In genomic region chr2:34262046-34262445, GRCm38 (mm10) we compare ENCODE assay signal across 14 mouse cellular contexts.
"Had no signal": no experiment of that assay in that cellular context is flagged by ENCODE, and none has a peak within 500 bp of the region (broad histone marks: within the 10 kb centered on the region; RNA-seq: fewer than 3 reads in every experiment).

No protein-coding gene starts in this region.

- DNase-seq: kidney, postnatal 14 days; kidney, postnatal 4 days; left cerebral cortex, postnatal 4 days; liver, postnatal 0 days; lung, embryonic 14.5 days; thymus, adult 18-20 months; thymus, postnatal 36 days had no signal

- H3K4me3 ChIP-seq: limb, embryonic 12.5 days; limb, embryonic 15.5 days; midbrain, embryonic 13.5 days had no signal

- H3K27me3 ChIP-seq: limb, embryonic 15.5 days; midbrain, embryonic 13.5 days had no signal

- H3K27ac ChIP-seq: limb, embryonic 12.5 days; limb, embryonic 15.5 days; liver, embryonic 14.5 days; macrophage had no signal

- H3K4me2 ChIP-seq: limb, embryonic 12.5 days; limb, embryonic 15.5 days; liver, embryonic 11.5 days; lung, embryonic 14.5 days; midbrain, embryonic 13.5 days had no signal

- H3K4me1 ChIP-seq: limb, embryonic 12.5 days; limb, embryonic 15.5 days had no signal

- H3K36me3 ChIP-seq: limb, embryonic 12.5 days; limb, embryonic 15.5 days; midbrain, embryonic 13.5 days had no signal

- H3K9me3 ChIP-seq: limb, embryonic 12.5 days; limb, embryonic 15.5 days; midbrain, embryonic 13.5 days had no signal

- ATAC-seq: liver, postnatal 0 days; lung, postnatal 0 days; midbrain, embryonic 13.5 days had no signal

- H3K9ac ChIP-seq: limb, embryonic 12.5 days; limb, embryonic 15.5 days; liver, embryonic 14.5 days; liver, postnatal 0 days; lung, embryonic 14.5 days; midbrain, embryonic 13.5 days had no signal
